Mouse (Mus musculus) kidney, postnatal 4 days (tissue): ENCODE data around the gene Sphk1.

Experiments
- DNase-seq, 2 experiments: peaks; one replicate each; pipeline ENCODE4 v3.0.0; 2021; ENCODE audit warnings: mixed read lengths in 2 of 2

The Sphk1 gene

DNA sequence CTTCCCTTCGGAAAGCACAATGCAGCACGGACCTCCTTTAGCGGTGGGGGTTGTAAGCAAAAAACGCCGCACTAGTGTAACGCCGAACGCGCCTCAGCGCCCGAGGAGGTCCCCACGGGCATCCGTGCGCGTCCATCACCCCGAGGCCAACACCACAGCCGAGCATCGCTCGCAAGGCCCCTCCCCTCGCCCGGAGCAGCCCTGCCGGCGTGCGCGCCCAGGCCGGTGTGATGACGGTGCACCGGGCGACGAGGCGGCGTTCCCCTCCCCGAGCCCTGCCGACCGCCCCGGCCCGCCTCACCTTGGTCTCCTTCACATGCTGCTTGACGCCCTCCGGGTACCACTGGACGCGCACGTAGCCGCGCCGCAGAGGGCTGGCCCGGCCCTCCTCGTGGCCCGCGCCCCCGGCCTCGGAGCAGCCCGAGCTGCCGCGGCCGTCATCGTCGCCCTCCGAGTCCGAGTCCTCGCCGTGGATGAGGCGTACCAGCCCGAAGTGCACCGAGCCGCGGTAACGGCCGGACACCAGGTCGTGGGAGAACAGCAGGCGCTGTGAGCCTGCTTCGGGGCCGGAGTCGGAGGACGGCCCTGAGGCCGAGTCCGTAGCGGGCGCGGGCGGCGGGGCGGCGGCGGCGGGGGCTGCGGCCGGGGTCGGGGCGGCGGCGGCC, 50.1 kb downstream of the Sphk1 start:
- DNase-seq = peak; percentile 56 to 69

DNA sequence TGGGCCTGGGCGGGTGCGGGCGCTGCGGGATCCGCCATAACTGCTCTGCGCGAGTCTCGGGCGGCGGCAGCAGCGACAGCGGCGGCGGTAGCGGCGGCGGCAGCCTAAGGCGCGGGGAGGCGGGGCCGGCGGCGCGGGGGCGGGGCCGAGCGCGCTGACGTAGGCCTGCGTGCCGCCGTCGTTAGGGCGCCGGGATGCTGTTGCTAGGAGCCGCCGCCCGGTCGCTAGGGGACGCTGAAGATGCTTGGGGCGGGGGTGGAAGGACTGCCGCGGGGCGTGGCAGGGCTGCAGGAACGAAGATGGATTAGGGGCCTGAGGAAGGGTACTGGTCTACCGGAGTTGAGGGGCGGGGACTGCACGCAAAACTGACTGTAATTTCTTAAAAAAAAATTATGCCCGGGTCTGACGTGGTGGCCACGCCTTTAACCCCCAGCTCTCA, 50.7 kb downstream of the Sphk1 start, which contains the start of gene Ube2o:
Ube2o (minus strand) TSS at position 72 of the 439 bp plus-strand sequence.
- peak; percentile 88 to 93 for DNase-seq

DNA sequence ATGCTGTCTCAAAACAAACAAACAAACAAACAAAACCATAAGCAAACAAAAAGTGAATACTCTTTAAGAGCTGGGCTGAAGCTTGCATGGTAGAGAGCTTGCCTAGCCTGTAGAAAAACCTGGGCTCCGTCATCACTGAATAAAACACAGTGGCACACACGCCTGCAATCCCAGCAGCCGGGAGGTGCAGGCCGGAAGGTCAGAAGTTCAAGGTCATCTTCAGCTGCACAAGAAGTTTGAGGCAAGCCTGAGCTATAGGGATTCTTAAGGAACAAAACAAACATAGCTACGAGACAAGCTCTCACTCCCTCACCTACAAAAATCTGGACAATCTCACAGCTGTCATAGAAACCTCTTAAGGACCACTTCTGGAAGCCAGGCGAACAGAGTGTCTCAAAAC, 55.0 kb downstream of the Sphk1 start:
- no peak for DNase-seq
